Mouse (Mus musculus): ENCODE results near the gene Mrps23. TPM values are rescaled to one million over a fixed set of nuclear protein-coding genes. Genes with fewer than 3 reads are reported as not detected.

Mrps23 gene
- polyA plus RNA-seq, 1 experiment from 2014 or later = 52.7 TPM

DNA sequence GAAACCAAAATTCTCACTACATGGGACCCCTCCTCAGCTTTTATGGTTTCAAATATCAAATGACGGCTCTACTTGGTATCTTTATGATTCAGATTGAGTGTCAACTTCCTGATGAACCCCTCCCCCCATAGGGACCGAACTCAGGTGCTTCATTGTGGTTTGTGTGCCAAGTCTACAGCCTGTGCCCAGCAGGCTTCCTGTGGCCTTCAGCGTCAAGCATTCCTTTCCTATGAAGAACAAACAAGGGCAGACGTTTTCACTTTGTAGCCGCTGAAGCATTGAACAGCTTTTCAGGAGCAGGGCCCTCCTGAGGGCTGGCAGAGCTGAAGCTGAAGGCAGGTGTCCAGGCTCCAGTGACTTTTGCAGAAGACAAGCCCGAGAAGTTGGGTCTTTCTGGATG, 9.6 kb downstream of the Mrps23 start:
- H3K4me3 ChIP-seq (ENCODE audit: inconsistent target) = no peak overlapping the region
- 21% methylated on average over 6 of the region's 6 CpGs for WGBS (ENCODE audit: missing documents)
- H3K27ac ChIP-seq = no peak overlapping the region
- H3K79me2 ChIP-seq (ENCODE audit: inconsistent target) = peaks cover under 1% of the 10 kb centered on the region; the same call in 1 of the 2 replicates
- H3K36me3 ChIP-seq (ENCODE audit: inconsistent target) = peaks cover 24% of the 10 kb centered on the region

- Histone ChIP-seq H3K27ac (no peak overlapping the region), H3K4me3 (ENCODE audit: inconsistent target) (no peak overlapping the region), H3K79me2 (ENCODE audit: inconsistent target) (no peaks in the 10 kb centered on the region), H3K36me3 (ENCODE audit: inconsistent target) (peaks cover 13% of the 10 kb centered on the region)
- 42% methylated on average over 21 of the region's 21 CpGs for WGBS (ENCODE audit: missing documents)
Measured at GRCm38 (mm10) chr11:88214881-88215831, 11.0 kb downstream of the Mrps23 start.

DNA sequence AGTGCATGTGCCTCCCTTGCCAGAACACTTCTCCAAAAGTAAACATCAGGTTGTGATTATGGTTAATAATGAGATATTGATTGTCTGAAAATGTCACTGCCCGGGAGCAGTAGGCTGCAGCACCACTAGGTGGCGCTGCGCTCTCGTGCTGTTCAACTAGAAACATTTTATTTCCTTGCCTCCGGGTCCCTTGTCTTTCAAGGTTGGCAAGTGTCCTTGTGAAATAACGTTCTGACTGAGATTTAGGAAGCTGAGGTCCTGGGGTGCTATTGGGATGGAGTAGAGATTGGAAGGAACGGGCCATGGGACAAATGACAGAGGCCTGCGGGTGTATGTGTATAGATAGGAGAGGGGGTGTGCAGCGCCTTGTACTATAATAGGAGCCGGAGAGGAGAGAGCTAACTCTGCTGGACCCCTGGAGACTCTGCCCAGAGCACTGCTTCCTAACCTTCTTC, 12.1 kb downstream of the Mrps23 start:
- WGBS (ENCODE audit: missing documents) = 27% methylated on average over 10 of the region's 10 CpGs
- H3K27ac ChIP-seq = no peak overlapping the region
- H3K4me3 ChIP-seq (ENCODE audit: inconsistent target) = no peak overlapping the region
- peaks cover 2% of the 10 kb centered on the region for H3K36me3 ChIP-seq (ENCODE audit: inconsistent target)
- H3K79me2 ChIP-seq (ENCODE audit: inconsistent target) = no peaks in the 10 kb centered on the region

DNA sequence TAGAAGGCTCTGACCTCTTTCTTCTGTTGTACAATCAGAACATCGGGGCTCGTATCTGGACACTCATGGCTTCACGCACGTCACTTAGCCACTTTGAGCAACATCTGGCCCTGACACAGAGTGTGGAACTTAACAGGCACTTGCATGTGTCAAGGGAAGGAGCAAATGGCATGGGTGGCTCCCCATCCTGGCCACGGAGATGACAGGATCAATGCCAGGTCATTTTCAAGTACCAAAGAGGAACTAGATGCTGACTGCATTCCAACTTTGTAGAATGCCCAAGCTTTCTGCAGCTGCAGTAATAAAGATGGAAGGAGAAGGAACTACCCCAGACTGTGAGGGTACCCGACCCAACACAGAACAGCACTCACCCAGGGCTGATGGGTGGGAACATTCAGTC, 14.0 kb downstream of the Mrps23 start:
- no peaks in the 10 kb centered on the region for H3K36me3 ChIP-seq (ENCODE audit: inconsistent target)
- WGBS (ENCODE audit: missing documents) = 65% methylated on average over 6 of the region's 6 CpGs
- H3K27ac ChIP-seq = no peak overlapping the region
- no peaks in the 10 kb centered on the region for H3K79me2 ChIP-seq (ENCODE audit: inconsistent target)
- no peak overlapping the region for H3K4me3 ChIP-seq (ENCODE audit: inconsistent target)

- H3K79me2 ChIP-seq (ENCODE audit: inconsistent target) = no peaks in the 10 kb centered on the region
- H3K36me3 ChIP-seq (ENCODE audit: inconsistent target) = no peaks in the 10 kb centered on the region
- H3K27ac ChIP-seq = no peak overlapping the region
- H3K4me3 ChIP-seq (ENCODE audit: inconsistent target) = no peak overlapping the region
- WGBS (ENCODE audit: missing documents) = 94% methylated on average over 7 of the region's 7 CpGs
Measured at GRCm38 (mm10) chr11:88218586-88218985, 14.4 kb downstream of the Mrps23 start.

GRCm38 (mm10) chr11:88221929-88222475, 17.8 kb downstream of the Mrps23 start:
- H3K79me2 ChIP-seq (ENCODE audit: inconsistent target) = no peaks in the 10 kb centered on the region
- H3K27ac ChIP-seq = no peak overlapping the region
- H3K36me3 ChIP-seq (ENCODE audit: inconsistent target) = no peaks in the 10 kb centered on the region
- no peak overlapping the region for H3K4me3 ChIP-seq (ENCODE audit: inconsistent target)
- 96% methylated on average over 15 of the region's 15 CpGs for WGBS (ENCODE audit: missing documents)

DNA sequence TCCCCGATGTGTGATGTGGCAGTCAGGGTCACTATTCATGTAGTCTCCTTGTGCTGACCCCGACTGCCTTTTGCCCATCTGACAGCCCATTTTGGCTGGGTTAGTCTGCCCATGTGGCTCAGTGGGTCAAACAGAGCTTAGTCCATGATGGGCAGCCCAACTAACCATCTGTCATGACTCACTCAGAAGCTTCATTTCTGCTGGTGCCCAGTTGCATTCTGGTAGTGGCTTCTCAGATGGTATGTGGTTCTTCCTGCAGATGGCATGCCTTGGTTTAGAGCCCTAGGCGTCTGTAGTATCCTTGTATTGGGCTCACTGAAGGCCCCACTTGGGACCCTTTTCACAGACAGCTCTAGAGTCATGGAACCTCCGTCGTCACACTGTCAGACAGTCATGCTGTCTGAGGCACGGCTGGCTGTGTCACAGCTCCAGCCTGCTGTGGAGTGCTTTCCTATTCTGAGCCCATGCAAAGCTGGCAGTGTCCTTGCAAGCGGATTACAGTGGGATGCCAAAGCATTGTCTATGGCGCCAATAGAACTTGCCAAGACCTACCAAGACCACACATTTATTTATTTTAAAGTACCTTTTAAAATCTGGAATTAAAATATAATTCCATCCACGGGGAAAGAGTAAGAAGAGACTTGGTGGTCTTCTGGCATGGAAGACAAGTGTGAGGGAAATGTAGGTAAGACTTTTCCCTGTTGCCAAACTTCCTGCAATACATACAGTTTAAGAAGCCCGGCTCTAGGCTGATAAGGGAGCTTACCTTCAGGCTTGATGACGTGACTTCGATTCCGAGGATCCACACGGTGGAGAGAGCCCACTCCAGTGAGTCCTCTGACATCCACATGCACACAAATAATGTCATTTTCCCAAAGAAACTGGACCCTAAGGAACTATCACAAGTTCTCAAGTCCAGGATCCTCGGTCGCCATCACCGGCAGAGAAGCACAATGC, 23.1 kb downstream of the Mrps23 start:
- WGBS (ENCODE audit: missing documents) = 92% methylated on average over 17 of the region's 17 CpGs
- no peak overlapping the region for H3K4me3 ChIP-seq (ENCODE audit: inconsistent target)
- no peaks in the 10 kb centered on the region for H3K36me3 ChIP-seq (ENCODE audit: inconsistent target)

DNA sequence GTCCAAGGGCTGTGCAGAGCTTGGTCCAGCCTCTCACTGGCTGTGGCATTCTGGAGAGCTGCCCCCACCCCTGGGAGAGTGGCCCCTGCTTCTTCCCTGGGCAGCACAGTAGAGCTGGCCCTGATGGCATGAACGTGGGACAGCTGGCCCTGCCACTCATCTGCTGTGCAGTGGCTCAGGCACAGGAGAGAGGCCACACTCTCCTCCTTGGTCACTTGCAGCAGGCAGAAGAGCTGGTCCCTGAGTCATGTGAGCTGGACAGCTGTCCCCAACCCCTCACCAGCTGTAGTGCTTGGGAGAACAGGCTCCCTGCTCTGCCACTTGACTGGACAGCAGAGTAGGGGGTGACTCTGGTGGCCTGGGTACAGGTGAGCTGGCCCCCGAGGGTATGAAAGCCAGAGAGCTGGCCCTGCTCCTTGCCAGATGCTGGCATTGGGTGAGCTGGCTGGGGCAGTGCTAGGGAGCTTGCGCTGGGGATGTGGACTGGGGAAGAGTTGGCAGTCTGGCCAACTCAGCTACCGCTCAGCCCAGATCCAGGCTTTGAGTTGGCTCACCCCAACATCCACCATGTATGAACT, 27.1 kb downstream of the Mrps23 start:
- Histone ChIP-seq H3K36me3 (ENCODE audit: inconsistent target) (no peaks in the 10 kb centered on the region), H3K79me2 (ENCODE audit: inconsistent target) (no peaks in the 10 kb centered on the region), H3K27ac (no peak overlapping the region), H3K4me3 (ENCODE audit: inconsistent target) (no peak overlapping the region)
- 83% methylated on average over 4 of the region's 4 CpGs for WGBS (ENCODE audit: missing documents)

More for the DNA sequence above, 23.1 kb downstream of the Mrps23 start:
- no peaks in the 10 kb centered on the region for H3K79me2 ChIP-seq (ENCODE audit: inconsistent target)
- H3K27ac ChIP-seq = no peak overlapping the region

- Histone ChIP-seq H3K36me3 (ENCODE audit: inconsistent target) (no peaks in the 10 kb centered on the region), H3K27ac (peak overlapping the region; percentile 94), H3K79me2 (ENCODE audit: inconsistent target) (no peaks in the 10 kb centered on the region), H3K4me3 (ENCODE audit: inconsistent target) (peak overlapping the region; percentile 18; the same call in 1 of the 2 replicates)
- WGBS (ENCODE audit: missing documents) = 7% methylated on average over 16 of the region's 17 CpGs
Measured at GRCm38 (mm10) chr11:88233528-88234427, 29.6 kb downstream of the Mrps23 start.

- H3K79me2 ChIP-seq (ENCODE audit: inconsistent target) = no peaks in the 10 kb centered on the region
- WGBS (ENCODE audit: missing documents) = 20% methylated on average over 4 of the region's 4 CpGs
- no peaks in the 10 kb centered on the region for H3K36me3 ChIP-seq (ENCODE audit: inconsistent target)
- H3K4me3 ChIP-seq (ENCODE audit: inconsistent target) = peak overlapping the region; percentile 18
- H3K27ac ChIP-seq = peak overlapping the region; percentile 94
Measured at GRCm38 (mm10) chr11:88234789-88235188, 30.6 kb downstream of the Mrps23 start.

DNA sequence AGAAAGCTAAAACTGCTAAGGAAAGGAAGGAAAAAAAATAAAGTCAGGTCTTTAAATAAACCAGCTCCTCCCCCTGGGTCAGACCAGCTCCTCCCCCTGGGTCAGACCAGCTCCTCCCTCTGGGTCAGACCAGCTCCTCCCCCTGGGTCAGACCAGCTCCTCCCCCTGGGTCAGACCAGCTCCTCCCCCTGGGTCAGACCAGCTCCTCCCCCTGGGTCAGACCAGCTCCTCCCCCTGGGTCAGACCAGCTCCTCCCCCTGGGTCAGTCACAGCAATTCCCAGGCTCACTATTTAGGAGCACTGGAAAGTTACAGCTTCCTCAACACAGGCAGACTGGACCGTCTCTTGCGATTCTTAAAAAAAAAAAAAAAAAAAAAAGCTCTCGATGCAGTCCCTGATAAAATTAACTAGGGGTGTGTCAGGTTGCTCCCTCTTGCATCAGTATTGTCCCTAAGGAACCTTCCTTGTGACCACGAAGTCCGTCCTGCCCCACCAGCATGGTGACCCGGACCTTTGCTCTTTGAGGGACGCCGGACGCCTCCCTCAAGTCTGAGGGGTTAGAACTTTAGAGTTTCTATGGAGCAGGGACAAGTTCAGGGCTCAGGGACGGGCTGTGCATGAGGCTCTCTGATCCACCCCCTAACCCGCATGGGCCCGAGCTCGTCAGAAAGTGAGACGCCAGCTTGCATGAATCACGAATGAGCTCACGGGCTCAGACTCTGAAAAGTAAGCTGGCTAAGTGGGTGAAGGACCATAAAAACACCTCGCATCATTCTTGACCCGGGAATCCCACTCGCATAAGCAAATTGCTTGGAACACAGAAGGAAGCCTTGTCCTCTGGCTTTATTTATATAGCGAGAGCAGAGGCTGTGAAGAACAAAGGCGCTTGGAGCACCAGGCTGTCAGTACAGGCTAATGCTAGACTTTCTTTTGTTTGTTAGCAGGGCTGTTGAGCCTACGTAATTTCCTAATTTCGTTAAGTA, 31.3 kb downstream of the Mrps23 start:
- Histone ChIP-seq H3K27ac (peak overlapping the region; percentile 94), H3K4me3 (ENCODE audit: inconsistent target) (peak overlapping the region; percentile 18; the same call in 1 of the 2 replicates), H3K36me3 (ENCODE audit: inconsistent target) (no peaks in the 10 kb centered on the region), H3K79me2 (ENCODE audit: inconsistent target) (no peaks in the 10 kb centered on the region)
- 64% methylated on average over 23 of the region's 23 CpGs for WGBS (ENCODE audit: missing documents)

GRCm38 (mm10) chr11:88240275-88240674, 36.1 kb downstream of the Mrps23 start:
- no peaks in the 10 kb centered on the region for H3K79me2 ChIP-seq (ENCODE audit: inconsistent target)
- H3K36me3 ChIP-seq (ENCODE audit: inconsistent target) = no peaks in the 10 kb centered on the region
- H3K27ac ChIP-seq = no peak overlapping the region
- 100% methylated on average over 10 of the region's 10 CpGs for WGBS (ENCODE audit: missing documents)
- no peak overlapping the region for H3K4me3 ChIP-seq (ENCODE audit: inconsistent target)
